Mouse (Mus musculus) testis, postnatal 10 days (tissue): ENCODE measurements around the gene Esp34.

Source experiments
- DNase-seq: peaks from one replicate; pipeline ENCODE4 v3.0.0; 2021; ENCODE audit warnings: low spot score

The Esp34 gene

GRCm38 (mm10) chr17:38553892-38554291 is at the start of gene Esp34:
Gene Esp34 (plus strand): TSS chr17:38554192.
- DNase-seq, result no peak

GRCm38 (mm10) chr17:38562527-38562926 is 8.5 kb downstream of the Esp34 start:
- no peak for DNase-seq
